Mouse (Mus musculus): ENCODE data around the gene Nap1l4.

Gene Nap1l4

GRCm38 (mm10) chr7:143544368-143544767 lies 4.5 kb downstream of the Nap1l4 start:
- TF ChIP-seq GATA4 (IDR thresholded peaks at IDR 0.05; ENCODE audit: insufficient replicate concordance, low read length), result no peak

- no peak for TF ChIP-seq GATA4 (IDR thresholded peaks at IDR 0.05; ENCODE audit: insufficient replicate concordance, low read length)
Measured at GRCm38 (mm10) chr7:143538671-143539070, 10.2 kb downstream of the Nap1l4 start.

GRCm38 (mm10) chr7:143536251-143536650 lies 12.7 kb downstream of the Nap1l4 start:
- no peak for TF ChIP-seq GATA4 (IDR thresholded peaks at IDR 0.05; ENCODE audit: insufficient replicate concordance, low read length)

GRCm38 (mm10) chr7:143533284-143533683 lies 15.6 kb downstream of the Nap1l4 start:
- no peak for TF ChIP-seq GATA4 (IDR thresholded peaks at IDR 0.05; ENCODE audit: insufficient replicate concordance, low read length)

- no peak for TF ChIP-seq GATA4 (IDR thresholded peaks at IDR 0.05; ENCODE audit: insufficient replicate concordance, low read length)
Measured at GRCm38 (mm10) chr7:143532410-143532809, 16.5 kb downstream of the Nap1l4 start.

- no peak for TF ChIP-seq GATA4 (IDR thresholded peaks at IDR 0.05; ENCODE audit: insufficient replicate concordance, low read length)
Measured at GRCm38 (mm10) chr7:143519333-143519732, 29.6 kb downstream of the Nap1l4 start.

GRCm38 (mm10) chr7:143514416-143514768 lies 34.5 kb downstream of the Nap1l4 start:
- TF ChIP-seq GATA4 (IDR thresholded peaks at IDR 0.05; ENCODE audit: insufficient replicate concordance, low read length), result no peak

- TF ChIP-seq GATA4 (IDR thresholded peaks at IDR 0.05; ENCODE audit: insufficient replicate concordance, low read length), result no peak
Measured at GRCm38 (mm10) chr7:143513763-143514415, 35.0 kb downstream of the Nap1l4 start.

GRCm38 (mm10) chr7:143511335-143511712 lies 37.6 kb downstream of the Nap1l4 start:
- TF ChIP-seq GATA4 (IDR thresholded peaks at IDR 0.05; ENCODE audit: insufficient replicate concordance, low read length), result no peak

- no peak for TF ChIP-seq GATA4 (IDR thresholded peaks at IDR 0.05; ENCODE audit: insufficient replicate concordance, low read length)
Measured at GRCm38 (mm10) chr7:143510593-143511334, 38.1 kb downstream of the Nap1l4 start.

- no peak for TF ChIP-seq GATA4 (IDR thresholded peaks at IDR 0.05; ENCODE audit: insufficient replicate concordance, low read length)
Measured at GRCm38 (mm10) chr7:143509566-143509965, 39.3 kb downstream of the Nap1l4 start.

GRCm38 (mm10) chr7:143506675-143507074 lies 42.2 kb downstream of the Nap1l4 start:
- TF ChIP-seq GATA4 (IDR thresholded peaks at IDR 0.05; ENCODE audit: insufficient replicate concordance, low read length), result no peak

- no peak for TF ChIP-seq GATA4 (IDR thresholded peaks at IDR 0.05; ENCODE audit: insufficient replicate concordance, low read length)
Measured at GRCm38 (mm10) chr7:143506271-143506670, 42.6 kb downstream of the Nap1l4 start.

- no peak for TF ChIP-seq GATA4 (IDR thresholded peaks at IDR 0.05; ENCODE audit: insufficient replicate concordance, low read length)
Measured at GRCm38 (mm10) chr7:143505823-143506222, 43.1 kb downstream of the Nap1l4 start.

- TF ChIP-seq GATA4 (IDR thresholded peaks at IDR 0.05; ENCODE audit: insufficient replicate concordance, low read length), result no peak
Measured at GRCm38 (mm10) chr7:143505411-143505810, 43.5 kb downstream of the Nap1l4 start.

- TF ChIP-seq GATA4 (IDR thresholded peaks at IDR 0.05; ENCODE audit: insufficient replicate concordance, low read length), result no peak
Measured at GRCm38 (mm10) chr7:143503926-143504325, 45.0 kb downstream of the Nap1l4 start.
